Mouse (Mus musculus): ENCODE results near the gene Atp2b4. TPM values are rescaled to one million over a fixed set of nuclear protein-coding genes. Genes with fewer than 3 reads are reported as not detected.
"Not testable (repeated sequence)": the region's sequence is repeated elsewhere in the genome, so short reads cannot be mapped to it uniquely, and the experiment has no call there.

Atp2b4 gene
- total and polyA plus RNA-seq, 2 experiments from 2014 or later = 12.1 to 48.3 TPM

DNA sequence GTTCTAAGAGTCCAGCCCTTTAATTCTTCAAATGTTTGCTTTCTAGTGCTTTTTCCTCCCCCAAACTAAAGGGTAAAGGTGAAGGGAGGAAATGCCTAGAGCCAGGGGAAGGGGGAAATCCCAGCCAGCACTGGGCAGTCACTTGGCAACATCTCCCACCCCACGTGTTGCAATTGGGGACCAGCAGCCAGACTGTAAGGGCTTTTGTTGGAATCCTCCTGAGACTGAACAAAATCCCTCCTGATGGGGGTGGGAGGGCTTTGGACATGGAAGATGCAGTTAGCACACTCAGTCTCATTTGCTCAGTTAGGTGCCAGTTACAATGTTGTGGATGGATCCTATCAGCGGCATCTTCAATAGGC, 87.9 kb downstream of the Atp2b4 start:
- Histone ChIP-seq H3K4me3 (ENCODE audit: low read depth, low read length) (no peak overlapping the region), H3K27ac (ENCODE audit: low read depth, low read length) (no peak overlapping the region), H3K9ac (replicated peaks; ENCODE audit: low read length, poor library complexity, severe bottlenecking) (no peak overlapping the region), H3K27me3 (ENCODE audit: insufficient read depth, low read length) (no peaks in the 10 kb centered on the region), H3K9me3 (ENCODE audit: low read length) (no peaks in the 10 kb centered on the region), H3K36me3 (ENCODE audit: insufficient read depth, low read length) (0 out of 2 replicates have a peak, but pooled peaks cover 10% of the 10 kb centered on the region), H3K4me1 (ENCODE audit: insufficient read depth, low read length) (0 out of 2 replicates have a peak, but pooled peaks cover 3% of the 10 kb centered on the region), H3K4me2 (ENCODE audit: low read depth, low read length, poor library complexity, severe bottlenecking) (no peak overlapping the region)
- TF ChIP-seq CTCF (IDR thresholded peaks at IDR 0.05) = no peak
- DNase-seq (ENCODE audit: low spot score) (peak; percentile 54), ATAC-seq (ENCODE audit: low FRiP score) (no peak)
- WGBS = 29% methylated on average over 2 of the region's 2 CpGs

DNA sequence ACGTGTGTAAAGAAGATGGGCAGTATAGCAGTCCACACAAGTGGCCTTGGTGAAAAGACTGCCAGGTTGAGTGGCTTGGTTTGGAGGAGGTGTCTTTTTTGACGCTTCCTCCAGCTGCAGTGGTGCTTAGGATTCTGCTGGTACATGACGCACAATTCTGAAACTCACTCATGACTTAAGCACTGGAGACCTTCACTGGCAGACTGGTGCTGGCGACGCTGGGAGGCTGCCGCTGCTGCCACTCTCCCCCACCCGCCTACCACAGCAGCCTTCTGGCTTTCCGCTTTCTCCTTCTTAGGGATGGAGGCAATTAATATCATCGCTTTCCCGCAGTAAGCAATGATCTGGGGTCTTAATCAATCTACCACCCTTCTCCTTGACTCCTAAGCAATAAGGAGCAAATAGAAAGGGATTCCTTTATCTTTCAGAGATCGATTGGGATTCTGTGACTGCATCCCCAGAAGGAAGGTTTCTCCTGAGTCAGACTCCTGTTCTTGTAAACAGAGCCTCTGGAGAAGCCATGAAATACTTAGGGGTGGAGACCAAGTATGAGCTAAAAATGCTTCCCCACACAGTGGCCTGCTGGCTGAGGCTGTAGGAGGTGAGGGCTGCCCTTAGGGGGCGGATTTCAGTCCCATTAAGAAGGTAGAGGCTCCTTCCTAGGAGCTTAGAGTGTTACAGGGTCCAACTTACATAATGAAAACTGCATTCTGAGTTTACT, 88.4 kb downstream of the Atp2b4 start:
- no peak overlapping the region for H3K9ac ChIP-seq (replicated peaks; ENCODE audit: low read length, poor library complexity, severe bottlenecking)
- DNase-seq (ENCODE audit: low spot score) (no peak), ATAC-seq (ENCODE audit: low FRiP score) (no peak)
- H3K4me1 ChIP-seq (ENCODE audit: insufficient read depth, low read length) = 0 out of 2 replicates have a peak, but pooled peaks cover 3% of the 10 kb centered on the region
- 67% methylated on average over 12 of the region's 12 CpGs for WGBS
- TF ChIP-seq CTCF (IDR thresholded peaks at IDR 0.05) = no peak
- no peak overlapping the region for H3K4me3 ChIP-seq (ENCODE audit: low read depth, low read length)
- H3K9me3 ChIP-seq (ENCODE audit: low read length) = no peaks in the 10 kb centered on the region
- no peak overlapping the region for H3K4me2 ChIP-seq (ENCODE audit: low read depth, low read length, poor library complexity, severe bottlenecking)
- no peak overlapping the region for H3K27ac ChIP-seq (ENCODE audit: low read depth, low read length)
- H3K27me3 ChIP-seq (ENCODE audit: insufficient read depth, low read length) = no peaks in the 10 kb centered on the region
- 0 out of 2 replicates have a peak, but pooled peaks cover 10% of the 10 kb centered on the region for H3K36me3 ChIP-seq (ENCODE audit: insufficient read depth, low read length)

DNA sequence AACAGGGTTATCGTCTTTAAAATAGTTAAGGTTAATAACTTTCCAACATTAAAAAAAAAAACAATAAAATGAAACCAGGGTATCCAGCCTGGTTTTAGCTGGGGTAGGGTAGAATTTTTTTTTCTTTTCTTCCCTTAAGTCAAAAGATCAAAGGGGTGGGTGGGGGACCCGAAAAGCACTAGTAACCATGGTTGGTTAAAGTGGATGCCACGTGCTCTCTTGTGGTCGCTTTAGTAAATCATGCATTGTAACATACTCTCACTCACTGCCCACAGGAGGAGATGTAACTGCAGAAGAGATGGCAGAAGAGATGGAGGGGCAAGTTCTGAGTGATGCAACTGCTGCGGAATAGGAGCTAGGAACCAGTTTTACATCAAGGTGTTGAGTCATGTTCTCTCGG, 89.5 kb downstream of the Atp2b4 start:
- Histone ChIP-seq H3K4me2 (ENCODE audit: low read depth, low read length, poor library complexity, severe bottlenecking) (no peak overlapping the region), H3K27ac (ENCODE audit: low read depth, low read length) (no peak overlapping the region), H3K4me1 (ENCODE audit: insufficient read depth, low read length) (0 out of 2 replicates have a peak, but pooled peaks cover 3% of the 10 kb centered on the region), H3K27me3 (ENCODE audit: insufficient read depth, low read length) (no peaks in the 10 kb centered on the region), H3K9me3 (ENCODE audit: low read length) (no peaks in the 10 kb centered on the region), H3K36me3 (ENCODE audit: insufficient read depth, low read length) (peaks cover 10% of the 10 kb centered on the region; the same call in 1 of the 2 replicates), H3K9ac (replicated peaks; ENCODE audit: low read length, poor library complexity, severe bottlenecking) (no peak overlapping the region), H3K4me3 (ENCODE audit: low read depth, low read length) (no peak overlapping the region)
- WGBS = 53% methylated on average over 6 of the region's 6 CpGs
- DNase-seq (ENCODE audit: low spot score) (no peak), ATAC-seq (ENCODE audit: low FRiP score) (no peak)
- no peak for TF ChIP-seq CTCF (IDR thresholded peaks at IDR 0.05)

DNA sequence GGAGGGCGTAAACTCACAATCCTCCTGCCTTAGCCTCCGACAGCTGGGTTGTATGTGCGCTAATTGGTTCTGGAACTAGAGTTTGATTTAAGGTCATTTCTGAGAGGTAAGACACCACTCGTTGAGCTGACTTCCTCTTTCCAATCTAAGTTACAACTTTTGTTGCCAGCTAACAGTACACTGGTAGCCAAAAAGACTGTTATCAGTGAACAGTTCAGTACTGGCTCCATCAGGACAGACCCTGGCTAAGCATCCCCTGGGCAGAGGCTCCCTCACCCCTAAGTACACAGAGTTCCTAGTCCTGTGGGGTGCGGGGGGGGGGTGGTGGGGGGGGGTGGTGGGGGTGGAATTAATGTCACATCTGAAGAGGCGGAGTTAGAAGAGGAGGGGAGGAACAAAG, 89.9 kb downstream of the Atp2b4 start:
- no peak overlapping the region for H3K4me2 ChIP-seq (ENCODE audit: low read depth, low read length, poor library complexity, severe bottlenecking)
- no peaks in the 10 kb centered on the region for H3K27me3 ChIP-seq (ENCODE audit: insufficient read depth, low read length)
- H3K4me1 ChIP-seq (ENCODE audit: insufficient read depth, low read length) = 0 out of 2 replicates have a peak, but pooled peaks cover 3% of the 10 kb centered on the region
- no peak overlapping the region for H3K9ac ChIP-seq (replicated peaks; ENCODE audit: low read length, poor library complexity, severe bottlenecking)
- no peak overlapping the region for H3K27ac ChIP-seq (ENCODE audit: low read depth, low read length)
- TF ChIP-seq CTCF (IDR thresholded peaks at IDR 0.05) = no peak
- WGBS = 54% methylated on average over 6 of the region's 6 CpGs
- no peak for ATAC-seq (ENCODE audit: low FRiP score)
- no peak overlapping the region for H3K4me3 ChIP-seq (ENCODE audit: low read depth, low read length)
- peaks cover 11% of the 10 kb centered on the region; the same call in 1 of the 2 replicates for H3K36me3 ChIP-seq (ENCODE audit: insufficient read depth, low read length)
- no peak for DNase-seq (ENCODE audit: low spot score)
- no peaks in the 10 kb centered on the region for H3K9me3 ChIP-seq (ENCODE audit: low read length)

DNA sequence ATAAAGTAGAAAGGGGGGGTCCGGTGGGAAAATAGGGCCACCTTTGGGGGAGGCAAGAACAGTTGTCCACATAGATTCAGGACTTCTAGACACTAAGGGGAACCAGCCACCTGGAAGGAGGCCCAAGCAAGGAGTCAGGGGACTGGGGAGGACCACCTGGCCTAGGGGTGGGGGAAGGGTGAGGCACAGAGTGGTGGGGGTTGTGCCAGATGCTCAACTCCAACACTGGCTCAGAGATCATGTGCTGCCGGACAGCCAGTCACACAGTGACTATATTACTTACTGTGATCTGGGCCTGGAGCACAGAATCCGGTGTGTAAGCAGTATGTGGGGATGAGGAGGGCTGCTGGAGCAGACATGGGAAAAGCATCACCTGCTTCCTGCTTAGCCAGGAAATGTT, 91.5 kb downstream of the Atp2b4 start:
- TF ChIP-seq CTCF (IDR thresholded peaks at IDR 0.05) = no peak

DNA sequence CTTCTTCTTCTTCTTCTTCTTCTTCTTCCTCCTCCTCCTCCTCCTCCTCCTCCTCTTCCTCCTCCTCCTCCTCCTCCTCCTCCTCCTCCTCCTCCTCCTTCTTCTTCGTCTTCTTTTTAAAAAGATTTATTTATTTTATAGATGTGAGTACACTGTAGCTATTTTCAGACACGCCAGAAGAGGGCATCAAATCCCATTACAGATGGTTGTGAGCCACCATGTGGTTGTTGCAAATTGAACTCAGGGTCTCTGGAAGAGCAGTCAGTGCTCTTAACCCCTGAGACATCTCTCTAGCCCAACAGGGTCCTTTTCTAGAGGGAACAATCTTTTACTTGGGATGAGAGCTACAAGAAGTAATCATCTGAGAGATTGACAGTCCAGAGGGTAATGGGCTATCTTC, 99.0 kb downstream of the Atp2b4 start:
- H3K9me3 ChIP-seq (ENCODE audit: low read length); DNase-seq (ENCODE audit: low spot score); H3K4me2 ChIP-seq (ENCODE audit: low read depth, low read length, poor library complexity, severe bottlenecking); H3K4me1 ChIP-seq (ENCODE audit: insufficient read depth, low read length); H3K27me3 ChIP-seq (ENCODE audit: insufficient read depth, low read length); ATAC-seq (ENCODE audit: low FRiP score); H3K27ac ChIP-seq (ENCODE audit: low read depth, low read length); H3K36me3 ChIP-seq (ENCODE audit: insufficient read depth, low read length); H3K4me3 ChIP-seq (ENCODE audit: low read depth, low read length); H3K9ac ChIP-seq (replicated peaks; ENCODE audit: low read length, poor library complexity, severe bottlenecking): not testable (repeated sequence)
- WGBS = 21% methylated on average over 1 of the region's 2 CpGs
- peak; percentile 59 for TF ChIP-seq CTCF (IDR thresholded peaks at IDR 0.05)

More for the DNA sequence above, 91.5 kb downstream of the Atp2b4 start:
- H3K4me2 ChIP-seq (ENCODE audit: low read depth, low read length, poor library complexity, severe bottlenecking) = no peak overlapping the region
- H3K9me3 ChIP-seq (ENCODE audit: low read length) = no peaks in the 10 kb centered on the region
- DNase-seq (ENCODE audit: low spot score) = no peak
- H3K4me1 ChIP-seq (ENCODE audit: insufficient read depth, low read length) = 0 out of 2 replicates have a peak, but pooled peaks cover 3% of the 10 kb centered on the region
- no peak overlapping the region for H3K27ac ChIP-seq (ENCODE audit: low read depth, low read length)
- no peaks in the 10 kb centered on the region for H3K27me3 ChIP-seq (ENCODE audit: insufficient read depth, low read length)
- H3K4me3 ChIP-seq (ENCODE audit: low read depth, low read length) = no peak overlapping the region
- no peak overlapping the region for H3K9ac ChIP-seq (replicated peaks; ENCODE audit: low read length, poor library complexity, severe bottlenecking)
- no peak for ATAC-seq (ENCODE audit: low FRiP score)
- peaks cover 5% of the 10 kb centered on the region; the same call in 1 of the 2 replicates for H3K36me3 ChIP-seq (ENCODE audit: insufficient read depth, low read length)
- WGBS = 83% methylated on average over 3 of the region's 3 CpGs

All from midbrain, postnatal 0 days (tissue).